Mouse (Mus musculus): Measurements from ENCODE around the gene Jph4. TPM values are rescaled to one million over a fixed set of nuclear protein-coding genes. Genes with fewer than 3 reads are reported as not detected.

Jph4 gene
- polyA plus RNA-seq, 2 experiments: 0.04 TPM; not detected in 1

DNA sequence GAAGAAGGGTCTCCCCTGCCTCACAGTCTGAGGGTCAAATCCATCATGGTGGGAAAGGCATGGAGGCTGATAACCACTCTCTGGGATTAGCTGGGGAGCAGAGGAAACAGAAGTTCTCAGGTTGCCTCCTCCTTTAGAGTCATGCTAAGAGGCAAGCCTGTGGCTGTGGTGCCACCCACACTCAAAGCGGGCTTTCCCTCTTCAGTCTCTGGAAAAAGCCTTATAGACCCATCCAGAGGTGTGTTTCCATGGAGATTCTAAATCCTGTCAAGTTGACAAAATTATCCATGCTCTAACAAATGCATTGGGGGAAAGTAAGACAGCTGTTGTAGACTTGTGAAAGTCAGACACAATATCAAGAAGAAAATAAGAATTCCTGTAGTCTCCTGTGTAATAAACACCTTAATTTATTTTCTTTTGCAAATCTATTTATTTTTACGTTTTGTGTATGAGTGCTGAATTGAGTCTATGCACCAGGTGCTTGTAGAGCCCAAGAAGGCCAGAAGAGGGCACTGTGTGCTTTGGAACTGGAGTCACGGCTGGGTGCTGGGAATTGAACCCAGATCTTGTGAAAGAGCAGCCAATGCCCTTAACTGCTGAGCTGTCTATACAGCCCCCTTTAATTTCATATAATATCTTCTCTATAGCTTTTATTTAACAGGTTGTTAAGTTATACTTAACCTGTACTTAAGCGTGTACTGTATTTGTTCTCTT is 2.8 kb upstream of the Jph4 start:
- no peak overlapping the region for H3K4me3 ChIP-seq (ENCODE audit: insufficient read depth in 1 of 2, low read depth in 2 of 2, low read length in 2 of 2)
- no peak overlapping the region for H3K27ac ChIP-seq
- no peak overlapping the region for H3K4me2 ChIP-seq (ENCODE audit: low read depth)
- WGBS (ENCODE audit: insufficient replicate concordance): 45% methylated on average over 4 of the region's 4 CpGs
- H3K9ac ChIP-seq (replicated peaks): no peak overlapping the region
- H3K27me3 ChIP-seq (ENCODE audit: control insufficient read depth, insufficient read depth, low read length): peaks cover 31% of the 10 kb centered on the region
- ATAC-seq (ENCODE audit: insufficient read depth) (no peak), DNase-seq (ENCODE audit: low read depth in 3 of 3, low spot score in 3 of 3) (no peak)
- no peaks in the 10 kb centered on the region; a peak in 1 of 4 replicates for H3K4me1 ChIP-seq (replicated peaks; ENCODE audit: control insufficient read depth in 2 of 2, insufficient read depth in 2 of 2, low read length in 1 of 2)
- TF ChIP-seq EP300 (IDR thresholded peaks at IDR 0.05; ENCODE audit: low read depth): no peak
- TF ChIP-seq CTCF (IDR thresholded peaks at IDR 0.05; ENCODE audit: low read depth): peak; percentile 63
- no peaks in the 10 kb centered on the region for H3K9me3 ChIP-seq (ENCODE audit: control insufficient read depth, low read length)
- no peaks in the 10 kb centered on the region for H3K36me3 ChIP-seq (replicated peaks; ENCODE audit: control insufficient read depth, insufficient read depth, low read depth)

GRCm38 (mm10) chr14:55118852-55119251 is 2.1 kb upstream of the Jph4 start:
- H3K4me3 ChIP-seq (ENCODE audit: insufficient read depth in 1 of 2, low read depth in 2 of 2, low read length in 2 of 2): no peak overlapping the region
- H3K4me2 ChIP-seq (ENCODE audit: low read depth): no peak overlapping the region
- H3K27ac ChIP-seq: no peak overlapping the region
- DNase-seq (ENCODE audit: low read depth in 3 of 3, low spot score in 3 of 3): no peak
- H3K9me3 ChIP-seq (ENCODE audit: control insufficient read depth, low read length): no peaks in the 10 kb centered on the region
- H3K9ac ChIP-seq (replicated peaks): no peak overlapping the region
- no peak for TF ChIP-seq EP300 (IDR thresholded peaks at IDR 0.05; ENCODE audit: low read depth)
- TF ChIP-seq CTCF (IDR thresholded peaks at IDR 0.05; ENCODE audit: low read depth): no peak
- H3K4me1 ChIP-seq (replicated peaks; ENCODE audit: control insufficient read depth in 2 of 2, insufficient read depth in 2 of 2, low read length in 1 of 2): no peaks in the 10 kb centered on the region; a peak in 1 of 4 replicates
- H3K27me3 ChIP-seq (ENCODE audit: control insufficient read depth, insufficient read depth, low read length): peaks cover 38% of the 10 kb centered on the region
- H3K36me3 ChIP-seq (replicated peaks; ENCODE audit: control insufficient read depth, insufficient read depth, low read depth): no peaks in the 10 kb centered on the region
- no peak for ATAC-seq (ENCODE audit: insufficient read depth)
- WGBS (ENCODE audit: insufficient replicate concordance): 67% methylated on average over 4 of the region's 4 CpGs

GRCm38 (mm10) chr14:55115846-55116245 is 889 bp downstream of the Jph4 start:
- Histone ChIP-seq H3K9ac (replicated peaks) (no peak overlapping the region), H3K4me2 (ENCODE audit: low read depth) (no peak overlapping the region), H3K4me3 (ENCODE audit: insufficient read depth in 1 of 2, low read depth in 2 of 2, low read length in 2 of 2) (no peak overlapping the region)

GRCm38 (mm10) chr14:55114759-55115701 is 1.7 kb downstream of the Jph4 start:
- Histone ChIP-seq H3K4me1 (replicated peaks; ENCODE audit: control insufficient read depth in 2 of 2, insufficient read depth in 2 of 2, low read length in 1 of 2) (no peaks in the 10 kb centered on the region), H3K9me3 (ENCODE audit: control insufficient read depth, low read length) (no peaks in the 10 kb centered on the region), H3K9ac (replicated peaks) (no peak overlapping the region), H3K36me3 (replicated peaks; ENCODE audit: control insufficient read depth, insufficient read depth, low read depth) (no peaks in the 10 kb centered on the region), H3K27ac (no peak overlapping the region), H3K27me3 (ENCODE audit: control insufficient read depth, insufficient read depth, low read length) (peaks cover 58% of the 10 kb centered on the region), H3K4me3 (ENCODE audit: insufficient read depth in 1 of 2, low read depth in 2 of 2, low read length in 2 of 2) (peak overlapping the region; percentile 11 to 33; a peak in 3 of 4 replicates), H3K4me2 (ENCODE audit: low read depth) (peak overlapping the region; percentile 46)
- ATAC-seq (ENCODE audit: insufficient read depth) (no peak), DNase-seq (ENCODE audit: low read depth in 3 of 3, low spot score in 3 of 3) (no peak)
- TF ChIP-seq EP300 (IDR thresholded peaks at IDR 0.05; ENCODE audit: low read depth): no peak
- peak; percentile 4; the same call in 1 of the 2 replicates for TF ChIP-seq CTCF (IDR thresholded peaks at IDR 0.05; ENCODE audit: low read depth)
- under 1% methylated on average over 74 of the region's 78 CpGs for WGBS (ENCODE audit: insufficient replicate concordance)

More at GRCm38 (mm10) chr14:55115846-55116245, 889 bp downstream of the Jph4 start:
- no peak for ATAC-seq (ENCODE audit: insufficient read depth)
- Histone ChIP-seq H3K4me1 (replicated peaks; ENCODE audit: control insufficient read depth in 2 of 2, insufficient read depth in 2 of 2, low read length in 1 of 2) (no peaks in the 10 kb centered on the region), H3K36me3 (replicated peaks; ENCODE audit: control insufficient read depth, insufficient read depth, low read depth) (no peaks in the 10 kb centered on the region), H3K27me3 (ENCODE audit: control insufficient read depth, insufficient read depth, low read length) (peaks cover 51% of the 10 kb centered on the region), H3K9me3 (ENCODE audit: control insufficient read depth, low read length) (no peaks in the 10 kb centered on the region), H3K27ac (no peak overlapping the region)
- TF ChIP-seq EP300 (IDR thresholded peaks at IDR 0.05; ENCODE audit: low read depth) (no peak), CTCF (IDR thresholded peaks at IDR 0.05; ENCODE audit: low read depth) (no peak)
- WGBS (ENCODE audit: insufficient replicate concordance): 6% methylated on average over 8 of the region's 8 CpGs
- no peak for DNase-seq (ENCODE audit: low read depth in 3 of 3, low spot score in 3 of 3)
